Mouse (Mus musculus) kidney, adult 10 weeks (tissue): ENCODE measurements around the gene Musk. TPM values are rescaled to one million over a fixed set of nuclear protein-coding genes. Genes with fewer than 3 reads are reported as not detected.

Experiments used
- polyA plus RNA-seq: library from polyadenylated mRNA; stranded (reverse); fragments of 350-450 nt; fragmentation: Illumina TruSeq; extraction: RNeasy Lipid Tissue Mini Kit (QIAGEN cat#74804); gene quantifications from one replicate; pipeline ENCODE4 v1.2.3, GENCODE M21; 2014; ENCODE audit warnings: low read depth, low replicate concordance

Gene Musk
- 0.12 TPM for polyA plus RNA-seq

GRCm38 (mm10) chr4:58285687-58286086, at the start of gene Musk:
Gene Musk, plus strand, starts transcription at chr4:58285960.

Other genes with a start within 250 kb of the Musk start
- 2.3 TPM for gene Svep1, start 79.1 kb upstream of the Musk start, polyA plus RNA-seq